Comparison of ENCODE assay signal across 8 mouse cellular contexts in genomic region chr6:108783184-108783881, GRCm38 (mm10). TPM values are rescaled to one million over a fixed set of nuclear protein-coding genes. Genes with fewer than 3 reads are reported as not detected.
DNase-seq lines count a peak whose midpoint lies in the region; ATAC-seq and TF ChIP-seq lines count a peak whose summit lies in the region.

No protein-coding gene starts in this region.

- peak overlapping the region; percentile 64 for H3K4me2 ChIP-seq in hindbrain, embryonic 15.5 days

- no peak for TF ChIP-seq POLR2A in bone marrow macrophage, adult 2 months (IDR thresholded peaks at IDR 0.05; ENCODE audit: borderline replicate concordance, low read depth, low read length)

- H3K36me3 ChIP-seq in hindbrain, embryonic 15.5 days, result no peaks in the 10 kb centered on the region
- H3K36me3 ChIP-seq in splenic B cell, adult 2 months (ENCODE audit: control insufficient read depth, insufficient read depth, low read length, poor library complexity, severe bottlenecking), result no peaks in the 10 kb centered on the region

- H3K9ac ChIP-seq in hindbrain, embryonic 15.5 days, result peak overlapping the region; percentile 99

- H3K4me3 ChIP-seq in bone marrow macrophage, adult 2 months (ENCODE audit: insufficient read depth, low read length), result peak overlapping the region; percentile 95
- H3K4me3 ChIP-seq in hindbrain, embryonic 15.5 days, result peak overlapping the region; percentile 90

- intact Hi-C loops in left cerebral cortex, postnatal 25 days (cut with DNase I), result loop anchor here (2.0 kb wide), 1 partner anchor 45 kb away; the partner anchor contains the start of gene Edem1

- H3K27ac ChIP-seq in bone marrow macrophage, adult 2 months (ENCODE audit: insufficient read depth, low read depth, low read length), result peak overlapping the region; percentile 85
- peak overlapping the region; percentile 89 for H3K27ac ChIP-seq in hindbrain, embryonic 15.5 days (replicated peaks)

- DNase-seq in layer of hippocampus, adult 11-12 months (ENCODE audit: low spot score), result peak; percentile 41
- DNase-seq in layer of hippocampus, adult 9-10 months (ENCODE audit: low spot score), result no peak
- DNase-seq in frontal cortex, postnatal 10 days (ENCODE audit: low spot score in 2 of 2), result peak; percentile 41 to 46
- DNase-seq in left cerebral cortex, postnatal 25 days (ENCODE audit: low spot score in 2 of 2), result peak; percentile 24 to 27
- peak; percentile 38 for DNase-seq in splenic B cell, adult 2 months (ENCODE audit: low read depth, low spot score)

- H3K4me1 ChIP-seq in bone marrow macrophage, adult 2 months (ENCODE audit: control insufficient read depth, insufficient read depth, low read length), result peaks cover 29% of the 10 kb centered on the region
- H3K4me1 ChIP-seq in hindbrain, embryonic 15.5 days (replicated peaks), result peaks cover 30% of the 10 kb centered on the region

- no peaks in the 10 kb centered on the region for H3K27me3 ChIP-seq in hindbrain, embryonic 15.5 days
- no peaks in the 10 kb centered on the region for H3K27me3 ChIP-seq in splenic B cell, adult 2 months (ENCODE audit: control insufficient read depth, insufficient read depth, low read length, poor library complexity, severe bottlenecking)

- no peaks in the 10 kb centered on the region for H3K9me3 ChIP-seq in hindbrain, embryonic 15.5 days

- under 1% methylated on average over 57 of the region's 57 CpGs for WGBS in hindbrain, embryonic 15.5 days

- ATAC-seq in hindbrain, embryonic 15.5 days (ENCODE audit: low FRiP score, low read depth), result peak; percentile 82
- ATAC-seq in megakaryocyte, adult 5-6 weeks (ENCODE audit: poor library complexity, severe bottlenecking), result peak; percentile 8

- TF ChIP-seq CTCF in bone marrow macrophage, adult 2 months (IDR thresholded peaks at IDR 0.05; ENCODE audit: low read depth, low read length), result no peak

RNA-seq across cellular contexts. Expression of gene Arl8b, which starts 0.4 kb away (rescaled TPM):
- polyA plus RNA-seq in bone marrow macrophage, adult 2 months (2012; ENCODE audit: insufficient read depth, insufficient read length, missing spikeins), result 103 and 114 TPM in 2 replicates
- polyA plus RNA-seq in hindbrain, embryonic 15.5 days (2015; fragmentation: Nextera tagmentation; extraction: Ambion mirVana), result 97.4 and 109 TPM in 2 replicates
- total RNA-seq in left cerebral cortex, postnatal 25 days (2021), result 100 to 1,000 TPM; 208 to 216 TPM
- 188 and 201 TPM in 2 replicates for total RNA-seq in megakaryocyte, adult 5-6 weeks (2015)
- total RNA-seq in megakaryocyte, adult 5-6 weeks (2017), result 67.0 and 67.8 TPM in 2 replicates

RNA-seq across cellular contexts. Expression of gene Edem1, which starts 45.1 kb away (rescaled TPM):
- 186 and 200 TPM in 2 replicates for polyA plus RNA-seq in bone marrow macrophage, adult 2 months (2012; ENCODE audit: insufficient read depth, insufficient read length, missing spikeins)
- polyA plus RNA-seq in hindbrain, embryonic 15.5 days (2015; fragmentation: Nextera tagmentation; extraction: Ambion mirVana), result 5.8 and 10.2 TPM in 2 replicates
- total RNA-seq in left cerebral cortex, postnatal 25 days (2021), result 10 to 100 TPM; 13.7 to 22.0 TPM
- 133 and 149 TPM in 2 replicates for total RNA-seq in megakaryocyte, adult 5-6 weeks (2015)
- total RNA-seq in megakaryocyte, adult 5-6 weeks (2017), result 118 and 136 TPM in 2 replicates

Comparison
In these comparisons a context has a peak if more than half of its experiments do, and no peak if none do; other contexts are left out.
1. RNA of gene Edem1, which starts 45.1 kb away (total RNA-seq): 118 to 149 TPM in megakaryocyte, adult 5-6 weeks; 13.7 to 22.0 TPM in left cerebral cortex, postnatal 25 days; every median in the first group is over 4 times any median in the second.